Mouse (Mus musculus): ENCODE measurements around the gene Rtn2.

- TF ChIP-seq POLR2A (IDR thresholded peaks at IDR 0.05; ENCODE audit: borderline replicate concordance, extremely low read depth, low read depth, low read length) (no peak), CTCF (IDR thresholded peaks at IDR 0.05; ENCODE audit: insufficient read depth, low read length) (no peak)
These were observed 27.0 kb downstream of the Rtn2 start for GRCm38 (mm10) chr7:19309278-19309883.

Measured in lung, adult 2 months (tissue).